Mouse (Mus musculus): ENCODE results near the gene Ddx27.
A peak's percentile ranks its signal among the peaks of the same experiment; 100 is the strongest.

Ddx27 gene

GRCm38 (mm10) chr2:167028553-167028952, 13.6 kb downstream of the Ddx27 start:
- DNase-seq (ENCODE audit: low spot score), result no peak

- DNase-seq (ENCODE audit: low spot score), result no peak
Observed at GRCm38 (mm10) chr2:167030507-167030906, 15.5 kb downstream of the Ddx27 start.

GRCm38 (mm10) chr2:167037710-167038109, 22.7 kb downstream of the Ddx27 start:
- DNase-seq (ENCODE audit: low spot score), result no peak

GRCm38 (mm10) chr2:167038297-167038696, 23.3 kb downstream of the Ddx27 start:
- DNase-seq (ENCODE audit: low spot score), result no peak

GRCm38 (mm10) chr2:167038716-167039115, 23.7 kb downstream of the Ddx27 start:
- DNase-seq (ENCODE audit: low spot score), result no peak

- DNase-seq (ENCODE audit: low spot score), result peak; percentile 49
Observed at GRCm38 (mm10) chr2:167039386-167039785, 24.4 kb downstream of the Ddx27 start.

- no peak for DNase-seq (ENCODE audit: low spot score)
Observed at GRCm38 (mm10) chr2:167043400-167044121, 28.6 kb downstream of the Ddx27 start.

- no peak for DNase-seq (ENCODE audit: low spot score)
Observed at GRCm38 (mm10) chr2:167048223-167048622, 33.2 kb downstream of the Ddx27 start.

GRCm38 (mm10) chr2:167048698-167049358, 33.8 kb downstream of the Ddx27 start:
- DNase-seq (ENCODE audit: low spot score), result peak; percentile 46

- peak; percentile 57 for DNase-seq (ENCODE audit: low spot score)
Observed at GRCm38 (mm10) chr2:167053127-167053844, 38.3 kb downstream of the Ddx27 start.

- peak; percentile 57 for DNase-seq (ENCODE audit: low spot score)
Observed at GRCm38 (mm10) chr2:167055386-167055785, 40.4 kb downstream of the Ddx27 start.

GRCm38 (mm10) chr2:167056210-167056941, 41.4 kb downstream of the Ddx27 start:
- no peak for DNase-seq (ENCODE audit: low spot score)

GRCm38 (mm10) chr2:167056942-167057323, 41.9 kb downstream of the Ddx27 start:
- DNase-seq (ENCODE audit: low spot score), result no peak

GRCm38 (mm10) chr2:167058201-167058600, 43.2 kb downstream of the Ddx27 start:
- DNase-seq (ENCODE audit: low spot score), result no peak

GRCm38 (mm10) chr2:167058814-167059387, 43.9 kb downstream of the Ddx27 start:
- no peak for DNase-seq (ENCODE audit: low spot score)

- no peak for DNase-seq (ENCODE audit: low spot score)
Observed at GRCm38 (mm10) chr2:167059536-167059935, 44.5 kb downstream of the Ddx27 start.

- no peak for DNase-seq (ENCODE audit: low spot score)
Observed at GRCm38 (mm10) chr2:167059960-167060359, 45.0 kb downstream of the Ddx27 start.

- no peak for DNase-seq (ENCODE audit: low spot score)
Observed at GRCm38 (mm10) chr2:167060360-167060759, 45.4 kb downstream of the Ddx27 start.

- no peak for DNase-seq (ENCODE audit: low spot score)
Observed at GRCm38 (mm10) chr2:167060761-167061160, 45.8 kb downstream of the Ddx27 start.

- DNase-seq (ENCODE audit: low spot score), result no peak
Observed at GRCm38 (mm10) chr2:167061381-167062034, 46.5 kb downstream of the Ddx27 start.

- peak; percentile 96 for DNase-seq (ENCODE audit: low spot score)
Observed at GRCm38 (mm10) chr2:167062497-167062911, 47.5 kb downstream of the Ddx27 start.
